In the genomic region with DNA sequence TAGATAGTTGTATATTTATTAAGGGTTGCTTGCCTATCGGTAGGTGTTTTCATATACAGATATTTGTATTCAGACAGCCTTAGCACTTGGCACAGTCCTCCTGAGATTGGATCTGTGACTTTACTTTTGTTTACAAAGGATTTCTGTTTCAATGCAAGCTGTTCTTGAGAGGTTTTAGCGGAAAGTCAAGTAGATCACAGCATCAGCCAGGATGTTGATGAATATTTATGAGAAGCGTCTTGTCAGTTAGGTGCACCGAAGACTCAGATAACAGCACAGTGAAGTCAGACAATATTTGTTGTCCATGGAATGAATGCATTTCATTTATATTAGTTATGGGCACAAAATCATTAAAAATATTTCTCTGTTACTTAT, we compare ENCODE assay signal across 20 mouse cellular contexts. TPM values are rescaled to one million over a fixed set of nuclear protein-coding genes. Genes with fewer than 3 reads are reported as not detected.
DNase-seq lines count a peak whose midpoint lies in the region; ATAC-seq lines count a peak whose summit lies in the region.
"Had no signal": no experiment of that assay in that cellular context is flagged by ENCODE, and none has a peak within 500 bp of the region (broad histone marks: within the 10 kb centered on the region; RNA-seq: fewer than 3 reads in every experiment).

No protein-coding gene starts in this region.

- no peak overlapping the region for H3K4me3 ChIP-seq in forebrain, embryonic 16.5 days (replicated peaks; ENCODE audit: low read length)
- no peak overlapping the region for H3K4me3 ChIP-seq in forebrain, embryonic 12.5 days (replicated peaks)
- H3K4me3 ChIP-seq in hindbrain, embryonic 15.5 days, result no peak overlapping the region
- no peak overlapping the region for H3K4me3 ChIP-seq in hindbrain, embryonic 16.5 days (ENCODE audit: low read length)
- H3K4me3 ChIP-seq in midbrain, embryonic 15.5 days, result no peak overlapping the region
- no peak overlapping the region for H3K4me3 ChIP-seq in midbrain, embryonic 10.5 days
- H3K4me3 ChIP-seq: embryonic facial prominence, embryonic 13.5 days; gastrocnemius, adult 2 months; heart, embryonic 13.5 days had no signal

- DNase-seq in midbrain, embryonic 10.5 days (ENCODE audit: low spot score), result no peak
- DNase-seq: adrenal gland, postnatal 14 days; cerebellum, adult 18-20 months; cerebellum, adult 9-11 months; cerebellum, postnatal 36 days; gastrocnemius, adult 2 months; gastrocnemius, postnatal 25 days; heart, postnatal 4 days had no signal

- ATAC-seq in forebrain, embryonic 16.5 days, result 0 out of 2 replicates have a peak, but pooled peaks have one; percentile 23
- no peak for ATAC-seq in forebrain, embryonic 12.5 days (ENCODE audit: low FRiP score)
- ATAC-seq in hindbrain, embryonic 15.5 days (ENCODE audit: low FRiP score, low read depth), result no peak
- ATAC-seq in hindbrain, embryonic 16.5 days, result no peak
- ATAC-seq in midbrain, embryonic 15.5 days (replicated peaks), result no peak
- ATAC-seq: activated CD4-positive, CD25-positive, alpha-beta regulatory T cell, adult 4 months; inflammation-experienced regulatory T-cells, adult 6 months; intestine, postnatal 0 days; Patski had no signal

- WGBS in forebrain, embryonic 16.5 days, result 29% methylated on average over 4 of the region's 4 CpGs
- WGBS in forebrain, embryonic 12.5 days, result 60% methylated on average over 4 of the region's 4 CpGs
- 47% methylated on average over 4 of the region's 4 CpGs for WGBS in hindbrain, embryonic 15.5 days
- WGBS in hindbrain, embryonic 16.5 days, result 42% methylated on average over 4 of the region's 4 CpGs
- 26% methylated on average over 4 of the region's 4 CpGs for WGBS in midbrain, embryonic 15.5 days
- WGBS in midbrain, embryonic 10.5 days, result 68% methylated on average over 4 of the region's 4 CpGs

- no peak overlapping the region for H3K27ac ChIP-seq in forebrain, embryonic 16.5 days (ENCODE audit: low read length)
- H3K27ac ChIP-seq in forebrain, embryonic 12.5 days, result no peak overlapping the region
- H3K27ac ChIP-seq in hindbrain, embryonic 15.5 days (replicated peaks), result 0 out of 2 replicates have a peak overlapping the region, but pooled peaks have one; percentile 29
- H3K27ac ChIP-seq in hindbrain, embryonic 16.5 days (ENCODE audit: low read depth, low read length), result no peak overlapping the region
- peak overlapping the region; percentile 59 for H3K27ac ChIP-seq in midbrain, embryonic 15.5 days
- no peak overlapping the region for H3K27ac ChIP-seq in midbrain, embryonic 10.5 days (replicated peaks)
- H3K27ac ChIP-seq: embryonic facial prominence, embryonic 13.5 days; gastrocnemius, adult 2 months; heart, embryonic 13.5 days had no signal

- no peak overlapping the region for H3K4me2 ChIP-seq in forebrain, embryonic 16.5 days (ENCODE audit: low read length)
- H3K4me2 ChIP-seq in forebrain, embryonic 12.5 days, result no peak overlapping the region
- no peak overlapping the region for H3K4me2 ChIP-seq in hindbrain, embryonic 15.5 days
- H3K4me2 ChIP-seq in hindbrain, embryonic 16.5 days (ENCODE audit: low read length), result no peak overlapping the region
- no peak overlapping the region for H3K4me2 ChIP-seq in midbrain, embryonic 15.5 days
- H3K4me2 ChIP-seq: embryonic facial prominence, embryonic 13.5 days; heart, embryonic 13.5 days had no signal

- no peaks in the 10 kb centered on the region for H3K27me3 ChIP-seq in forebrain, embryonic 16.5 days (replicated peaks; ENCODE audit: control insufficient read depth, insufficient read depth, low read length)
- H3K27me3 ChIP-seq in forebrain, embryonic 12.5 days, result peaks cover 6% of the 10 kb centered on the region; the same call in 1 of the 2 replicates
- no peaks in the 10 kb centered on the region for H3K27me3 ChIP-seq in hindbrain, embryonic 15.5 days
- H3K27me3 ChIP-seq in hindbrain, embryonic 16.5 days (replicated peaks; ENCODE audit: control insufficient read depth, insufficient read depth, low read length), result no peaks in the 10 kb centered on the region
- H3K27me3 ChIP-seq in midbrain, embryonic 15.5 days (replicated peaks), result no peaks in the 10 kb centered on the region
- H3K27me3 ChIP-seq in midbrain, embryonic 10.5 days (ENCODE audit: low read depth, poor library complexity, severe bottlenecking), result peaks cover 4% of the 10 kb centered on the region; the same call in 1 of the 2 replicates
- H3K27me3 ChIP-seq: CH12.LX; embryonic facial prominence, embryonic 13.5 days; heart, embryonic 13.5 days; Patski had no signal

- no peak overlapping the region for H3K9ac ChIP-seq in forebrain, embryonic 16.5 days (replicated peaks; ENCODE audit: low read depth, low read length)
- no peak overlapping the region for H3K9ac ChIP-seq in forebrain, embryonic 12.5 days
- no peak overlapping the region for H3K9ac ChIP-seq in hindbrain, embryonic 15.5 days
- H3K9ac ChIP-seq in hindbrain, embryonic 16.5 days (ENCODE audit: low read depth, low read length), result no peak overlapping the region
- H3K9ac ChIP-seq in midbrain, embryonic 15.5 days, result no peak overlapping the region
- H3K9ac ChIP-seq: embryonic facial prominence, embryonic 13.5 days; heart, embryonic 13.5 days had no signal

- H3K36me3 ChIP-seq in forebrain, embryonic 16.5 days (ENCODE audit: control insufficient read depth, insufficient read depth), result no peaks in the 10 kb centered on the region
- H3K36me3 ChIP-seq in forebrain, embryonic 12.5 days (replicated peaks), result no peaks in the 10 kb centered on the region
- H3K36me3 ChIP-seq in hindbrain, embryonic 15.5 days, result no peaks in the 10 kb centered on the region
- no peaks in the 10 kb centered on the region for H3K36me3 ChIP-seq in hindbrain, embryonic 16.5 days (ENCODE audit: control insufficient read depth, insufficient read depth, low read length)
- H3K36me3 ChIP-seq in midbrain, embryonic 15.5 days (replicated peaks), result no peaks in the 10 kb centered on the region
- no peaks in the 10 kb centered on the region for H3K36me3 ChIP-seq in midbrain, embryonic 10.5 days
- H3K36me3 ChIP-seq: embryonic facial prominence, embryonic 13.5 days; heart, embryonic 13.5 days had no signal

- H3K4me1 ChIP-seq in forebrain, embryonic 16.5 days (replicated peaks; ENCODE audit: control insufficient read depth, insufficient read depth, low read length), result peaks cover 12% of the 10 kb centered on the region
- H3K4me1 ChIP-seq in forebrain, embryonic 12.5 days, result peaks cover 12% of the 10 kb centered on the region
- H3K4me1 ChIP-seq in hindbrain, embryonic 15.5 days (replicated peaks), result peaks cover 11% of the 10 kb centered on the region
- peaks cover 8% of the 10 kb centered on the region; the same call in 1 of the 2 replicates for H3K4me1 ChIP-seq in hindbrain, embryonic 16.5 days (ENCODE audit: control insufficient read depth, insufficient read depth, low read depth, low read length)
- peaks cover 21% of the 10 kb centered on the region for H3K4me1 ChIP-seq in midbrain, embryonic 15.5 days
- H3K4me1 ChIP-seq in midbrain, embryonic 10.5 days, result peaks cover 25% of the 10 kb centered on the region

- no peaks in the 10 kb centered on the region for H3K9me3 ChIP-seq in forebrain, embryonic 16.5 days (ENCODE audit: control insufficient read depth, low read length)
- no peaks in the 10 kb centered on the region for H3K9me3 ChIP-seq in forebrain, embryonic 12.5 days
- no peaks in the 10 kb centered on the region for H3K9me3 ChIP-seq in hindbrain, embryonic 15.5 days
- no peaks in the 10 kb centered on the region for H3K9me3 ChIP-seq in hindbrain, embryonic 16.5 days (ENCODE audit: control insufficient read depth, low read length)
- no peaks in the 10 kb centered on the region for H3K9me3 ChIP-seq in midbrain, embryonic 15.5 days
- no peaks in the 10 kb centered on the region for H3K9me3 ChIP-seq in midbrain, embryonic 10.5 days (replicated peaks)
- H3K9me3 ChIP-seq: embryonic facial prominence, embryonic 13.5 days; heart, embryonic 13.5 days had no signal

RNA-seq across cellular contexts. Expression of a gene that starts 19.0 kb away (rescaled TPM):
- polyA plus RNA-seq in forebrain, embryonic 16.5 days (2015; fragmentation: Nextera tagmentation; extraction: Ambion mirVana), result 5.6 and 8.3 TPM in 2 replicates
- 0.91 and 1.1 TPM in 2 replicates for polyA plus RNA-seq in forebrain, embryonic 12.5 days (2016; fragmentation: Nextera tagmentation; extraction: Ambion mirVana)
- 6.7 and 7.6 TPM in 2 replicates for polyA plus RNA-seq in hindbrain, embryonic 15.5 days (2015; fragmentation: Nextera tagmentation; extraction: Ambion mirVana)
- 6.8 and 8.0 TPM in 2 replicates for polyA plus RNA-seq in hindbrain, embryonic 16.5 days (2015; fragmentation: Nextera tagmentation; extraction: Ambion mirVana)
- polyA plus RNA-seq in midbrain, embryonic 15.5 days (2015; fragmentation: Nextera tagmentation; extraction: Ambion mirVana), result 5.9 and 6.8 TPM in 2 replicates
- polyA plus RNA-seq in midbrain, embryonic 10.5 days (2016; fragmentation: Nextera tagmentation; extraction: Ambion mirVana), result 0.15 and 0.21 TPM in 2 replicates
- polyA plus RNA-seq: activated CD4-positive, CD25-positive, alpha-beta regulatory T cell, adult 4 months; inflammation-experienced regulatory T-cells, adult 6 months had no signal

Comparison
In these comparisons a context has a peak if more than half of its experiments do, and no peak if none do; other contexts are left out.
1. H3K27ac ChIP-seq: peak in hindbrain, embryonic 15.5 days (single experiment) and midbrain, embryonic 15.5 days (single experiment); none in forebrain, embryonic 16.5 days (single experiment), forebrain, embryonic 12.5 days (single experiment), hindbrain, embryonic 16.5 days (single experiment) and midbrain, embryonic 10.5 days (single experiment).